Comparison of ENCODE assay signal across 17 mouse cellular contexts in genomic region chr5:58081054-58081453, GRCm38 (mm10).
DNase-seq lines count a peak whose midpoint lies in the region; ATAC-seq and TF ChIP-seq lines count a peak whose summit lies in the region.
"Had no signal": no experiment of that assay in that cellular context is flagged by ENCODE, and none has a peak within 500 bp of the region (broad histone marks: within the 10 kb centered on the region; RNA-seq: fewer than 3 reads in every experiment).

No protein-coding gene starts in this region.

- no peak overlapping the region for H3K4me3 ChIP-seq in forebrain, embryonic 13.5 days
- H3K4me3 ChIP-seq in forebrain, embryonic 11.5 days (ENCODE audit: low read depth, low read length), result no peak overlapping the region
- no peak overlapping the region for H3K4me3 ChIP-seq in heart, postnatal 0 days (ENCODE audit: low read depth, low read length)
- no peak overlapping the region for H3K4me3 ChIP-seq in heart, embryonic 12.5 days
- H3K4me3 ChIP-seq: gastrocnemius, adult 2 months; liver, embryonic 13.5 days; midbrain, embryonic 12.5 days had no signal

- peak; percentile 81; the same call in 1 of the 2 replicates for ATAC-seq in forebrain, embryonic 13.5 days
- no peak for ATAC-seq in forebrain, embryonic 11.5 days (replicated peaks; ENCODE audit: low FRiP score)
- ATAC-seq in heart, postnatal 0 days (ENCODE audit: insufficient read depth, low read depth), result no peak
- no peak for ATAC-seq in heart, embryonic 12.5 days (ENCODE audit: insufficient number of reproducible peaks, low FRiP score)
- ATAC-seq: activated CD4-positive, CD25-positive, alpha-beta regulatory T cell, adult 4 months; inflammation-experienced regulatory T-cells, adult 6 months had no signal

- H3K9ac ChIP-seq in forebrain, embryonic 13.5 days, result no peak overlapping the region
- no peak overlapping the region for H3K9ac ChIP-seq in forebrain, embryonic 11.5 days (ENCODE audit: low read length)
- H3K9ac ChIP-seq in heart, postnatal 0 days (replicated peaks; ENCODE audit: low read depth, low read length), result no peak overlapping the region
- H3K9ac ChIP-seq in heart, embryonic 12.5 days, result no peak overlapping the region
- H3K9ac ChIP-seq: liver, embryonic 13.5 days; midbrain, embryonic 12.5 days had no signal

- TF ChIP-seq CTCF in heart, postnatal 0 days (IDR thresholded peaks at IDR 0.05; ENCODE audit: low read depth), result no peak

- no peak for TF ChIP-seq EP300 in heart, postnatal 0 days (IDR thresholded peaks at IDR 0.05; ENCODE audit: low read depth)

- no peak overlapping the region for H3K4me2 ChIP-seq in forebrain, embryonic 13.5 days
- H3K4me2 ChIP-seq in forebrain, embryonic 11.5 days (ENCODE audit: low read depth, low read length, severe bottlenecking), result no peak overlapping the region
- H3K4me2 ChIP-seq in heart, postnatal 0 days (ENCODE audit: low read depth, low read length), result no peak overlapping the region
- no peak overlapping the region for H3K4me2 ChIP-seq in heart, embryonic 12.5 days
- H3K4me2 ChIP-seq: liver, embryonic 13.5 days; midbrain, embryonic 12.5 days had no signal

- H3K4me1 ChIP-seq in forebrain, embryonic 13.5 days, result no peaks in the 10 kb centered on the region
- H3K4me1 ChIP-seq in forebrain, embryonic 11.5 days (replicated peaks; ENCODE audit: control insufficient read depth, insufficient read depth, low read length), result no peaks in the 10 kb centered on the region
- H3K4me1 ChIP-seq in heart, postnatal 0 days (ENCODE audit: control insufficient read depth, insufficient read depth), result peaks cover 14% of the 10 kb centered on the region
- H3K4me1 ChIP-seq in heart, embryonic 12.5 days (replicated peaks), result peaks cover 15% of the 10 kb centered on the region
- H3K4me1 ChIP-seq: liver, embryonic 13.5 days; midbrain, embryonic 12.5 days had no signal

- no peaks in the 10 kb centered on the region for H3K27me3 ChIP-seq in forebrain, embryonic 13.5 days
- no peaks in the 10 kb centered on the region for H3K27me3 ChIP-seq in forebrain, embryonic 11.5 days (ENCODE audit: control insufficient read depth, insufficient read depth, low read length)
- H3K27me3 ChIP-seq in heart, postnatal 0 days (ENCODE audit: control insufficient read depth, insufficient read depth, low read length), result no peaks in the 10 kb centered on the region
- H3K27me3 ChIP-seq in heart, embryonic 12.5 days (replicated peaks), result no peaks in the 10 kb centered on the region
- H3K27me3 ChIP-seq: liver, embryonic 13.5 days; midbrain, embryonic 12.5 days had no signal

- intact Hi-C loops in gastrocnemius, postnatal 36 days (cut with DNase I), result no loop called here

- no peaks in the 10 kb centered on the region for H3K36me3 ChIP-seq in forebrain, embryonic 13.5 days (ENCODE audit: poor library complexity, severe bottlenecking)
- no peaks in the 10 kb centered on the region for H3K36me3 ChIP-seq in forebrain, embryonic 11.5 days (ENCODE audit: control insufficient read depth, insufficient read depth, low read length)
- no peaks in the 10 kb centered on the region for H3K36me3 ChIP-seq in heart, postnatal 0 days (replicated peaks; ENCODE audit: control insufficient read depth, insufficient read depth, low read length)
- H3K36me3 ChIP-seq in heart, embryonic 12.5 days, result no peaks in the 10 kb centered on the region
- H3K36me3 ChIP-seq: liver, embryonic 13.5 days; midbrain, embryonic 12.5 days had no signal

- no peak for DNase-seq in forebrain, embryonic 11.5 days (ENCODE audit: low spot score)
- DNase-seq in heart, postnatal 0 days (ENCODE audit: low spot score), result no peak
- DNase-seq in brain, adult 2 months (ENCODE audit: low read depth, low spot score), result peak; percentile 57
- peak; percentile 65 to 89 for DNase-seq in layer of hippocampus, adult 18-20 months (ENCODE audit: low spot score in 2 of 2)
- DNase-seq in lung, postnatal 10 days, result no peak
- no peak for DNase-seq in gastrocnemius, postnatal 36 days
- DNase-seq: embryo, embryonic 11 days; gastrocnemius, adult 2 months; liver, embryonic 13.5 days; lung, postnatal 14 days; spleen, adult 18-20 months had no signal

- no peaks in the 10 kb centered on the region for H3K9me3 ChIP-seq in forebrain, embryonic 13.5 days (replicated peaks)
- no peaks in the 10 kb centered on the region for H3K9me3 ChIP-seq in forebrain, embryonic 11.5 days (ENCODE audit: control insufficient read depth, low read length)
- no peaks in the 10 kb centered on the region for H3K9me3 ChIP-seq in heart, postnatal 0 days (replicated peaks; ENCODE audit: control insufficient read depth, low read length)
- no peaks in the 10 kb centered on the region for H3K9me3 ChIP-seq in heart, embryonic 12.5 days (replicated peaks)
- H3K9me3 ChIP-seq: liver, embryonic 13.5 days; midbrain, embryonic 12.5 days had no signal

- no peak overlapping the region for H3K27ac ChIP-seq in forebrain, embryonic 13.5 days
- no peak overlapping the region for H3K27ac ChIP-seq in forebrain, embryonic 11.5 days (ENCODE audit: low read depth, low read length)
- H3K27ac ChIP-seq in heart, postnatal 0 days (ENCODE audit: low read depth), result peak overlapping the region; percentile 93
- no peak overlapping the region for H3K27ac ChIP-seq in heart, embryonic 12.5 days (ENCODE audit: poor library complexity, severe bottlenecking)
- H3K27ac ChIP-seq: gastrocnemius, adult 2 months; kidney, postnatal 0 days; liver, embryonic 13.5 days; midbrain, embryonic 12.5 days had no signal

- 64% methylated on average over 4 of the region's 4 CpGs for WGBS in forebrain, embryonic 13.5 days
- WGBS in forebrain, embryonic 11.5 days, result 75% methylated on average over 4 of the region's 4 CpGs
- WGBS in heart, postnatal 0 days, result 47% methylated on average over 4 of the region's 4 CpGs
- WGBS in heart, embryonic 12.5 days, result 66% methylated on average over 4 of the region's 4 CpGs

Comparison
In these comparisons a context has a peak if more than half of its experiments do, and no peak if none do; other contexts are left out.
1. DNase-seq: peak in brain, adult 2 months (single experiment) and layer of hippocampus, adult 18-20 months (2 of 2); none in forebrain, embryonic 11.5 days (single experiment), heart, postnatal 0 days (single experiment), lung, postnatal 10 days (single experiment) and gastrocnemius, postnatal 36 days (0 of 2).